Mouse (Mus musculus) T-cell, adult 66 days (primary cell): ENCODE measurements around the gene Nisch. TPM values are rescaled to one million over a fixed set of nuclear protein-coding genes. Genes with fewer than 3 reads are reported as not detected.

Experiments
- total RNA-seq, 2 experiments: library from RNA; stranded (reverse); gene quantifications; 3 replicates in 1 of 2; 4 replicates in 1 of 2; pipeline ENCODE4 v1.2.4; 2023

Nisch gene
- total RNA-seq = 100 to 1,000 TPM; 430 to 445 TPM

DNA sequence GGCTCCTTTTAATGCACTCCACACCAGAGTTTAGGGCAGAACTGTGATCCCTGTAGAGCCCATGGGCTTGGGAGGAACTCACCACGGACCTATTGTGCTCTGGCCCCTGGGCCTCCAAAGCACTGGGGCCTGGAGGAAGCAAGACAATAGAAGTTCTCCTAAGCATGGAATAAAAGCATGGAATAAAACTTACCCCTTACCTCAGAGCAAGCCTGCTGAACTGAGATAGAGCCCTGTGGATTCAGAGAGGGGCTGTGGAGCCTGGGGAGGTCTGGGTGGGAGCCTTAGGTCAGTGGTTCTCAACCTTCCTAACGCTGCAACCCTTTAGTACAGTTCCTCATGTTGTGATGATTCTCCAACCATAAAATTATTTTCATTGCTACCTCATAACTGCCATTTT, at the start of gene Nisch:
Gene Nisch, minus strand, starts transcription at position 101 of the 400 bp plus-strand sequence.

DNA sequence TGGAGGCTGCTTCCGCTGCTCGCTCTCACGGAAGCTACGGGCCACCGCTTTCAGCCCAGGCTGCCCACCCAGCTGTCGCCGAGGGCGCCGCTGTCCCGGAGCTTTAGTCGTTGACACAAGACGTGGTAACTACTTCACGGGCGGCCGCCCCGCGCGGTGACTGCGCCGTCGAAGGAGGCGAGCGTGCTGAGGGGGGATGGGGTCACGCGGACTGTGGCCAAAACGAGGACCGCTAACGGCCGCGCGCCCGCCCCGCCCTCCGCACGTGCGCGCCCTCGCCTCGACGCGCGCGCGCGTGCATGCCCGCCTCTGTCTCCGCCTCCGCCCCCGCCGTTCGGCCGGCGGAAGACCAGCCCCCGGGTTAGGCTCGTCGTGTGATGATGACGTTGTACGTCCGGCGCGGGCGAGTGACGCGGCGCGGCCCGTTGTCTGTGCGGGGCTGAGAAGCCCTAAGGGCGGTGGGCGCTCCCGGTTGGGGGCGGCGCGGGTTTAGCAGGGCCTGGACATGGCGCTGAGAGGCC, 34.4 kb upstream of the Nisch start, which contains the start of the genes Phf7 and Bap1:
Gene Phf7, minus strand, starts transcription at position 234 of the 521 bp plus-strand sequence.
Gene Bap1, plus strand, starts transcription at position 367 of the 521 bp plus-strand sequence.

DNA sequence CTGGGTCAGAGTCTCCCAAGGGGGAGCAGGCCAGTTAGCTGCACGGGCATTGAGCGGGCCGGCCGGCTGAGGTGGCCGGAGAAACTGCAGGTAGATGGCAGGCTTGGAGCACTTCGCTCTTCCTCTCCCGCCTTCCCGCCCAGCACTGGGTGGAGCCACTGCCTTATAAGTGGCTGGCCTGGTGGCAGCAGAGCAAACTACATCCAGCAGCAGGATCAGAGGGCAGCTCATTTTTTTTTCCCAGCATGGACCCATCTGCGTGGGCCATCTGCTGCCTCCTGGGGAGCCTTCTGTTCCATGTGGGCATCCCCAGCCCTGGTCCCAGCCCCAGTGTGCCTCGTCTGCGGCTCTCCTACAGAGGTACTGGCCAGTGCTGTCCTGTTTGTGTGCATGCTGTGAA, 920 bp upstream of the Nisch start, which contains the start of gene Sema3g:
Gene Sema3g, plus strand, starts transcription at position 195 of the 400 bp plus-strand sequence.

DNA sequence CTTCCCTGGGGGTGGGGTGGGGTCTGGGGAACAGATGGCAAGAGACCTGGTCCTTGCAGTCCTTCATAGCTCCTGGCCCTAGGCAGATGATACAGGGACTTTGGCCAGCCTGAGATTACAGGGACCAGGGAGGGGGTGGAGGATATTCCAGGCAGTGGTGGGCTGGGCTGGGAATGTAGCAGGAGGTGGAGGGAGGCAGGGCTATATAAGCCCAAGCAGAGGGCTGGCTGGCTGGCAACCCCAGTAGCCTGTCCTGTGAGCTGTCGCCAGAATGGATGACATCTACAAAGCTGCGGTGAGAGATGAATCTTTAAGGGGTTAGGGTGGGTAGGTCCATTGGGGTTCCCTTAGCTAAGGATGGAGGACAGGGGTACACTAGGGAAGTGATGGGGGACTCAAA, 8.7 kb downstream of the Nisch start, which contains the start of gene Tnnc1:
Gene Tnnc1, plus strand, starts transcription at position 229 of the 400 bp plus-strand sequence.

DNA sequence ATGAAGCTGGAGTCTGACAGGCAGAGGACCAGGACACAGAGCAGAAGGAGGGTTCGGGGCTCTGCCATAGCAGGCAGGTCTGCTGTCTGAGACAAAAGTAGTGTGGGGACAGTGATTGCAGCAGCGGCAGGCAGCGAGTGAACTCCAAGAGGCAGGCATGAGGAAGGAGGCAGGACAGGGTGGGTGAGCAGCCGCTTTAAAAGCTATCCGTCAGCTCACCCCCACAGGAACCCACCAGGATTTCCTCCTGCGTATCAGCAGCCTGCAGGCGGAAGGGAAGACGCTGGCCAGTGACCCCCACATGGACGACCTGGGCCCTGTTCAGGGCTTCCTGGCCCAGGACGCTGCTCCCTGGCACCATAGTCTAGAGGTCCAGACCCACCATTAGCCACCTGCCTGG, 48.3 kb downstream of the Nisch start, which contains the start of gene Stab1:
Gene Stab1, minus strand, starts transcription at position 217 of the 400 bp plus-strand sequence.

DNA sequence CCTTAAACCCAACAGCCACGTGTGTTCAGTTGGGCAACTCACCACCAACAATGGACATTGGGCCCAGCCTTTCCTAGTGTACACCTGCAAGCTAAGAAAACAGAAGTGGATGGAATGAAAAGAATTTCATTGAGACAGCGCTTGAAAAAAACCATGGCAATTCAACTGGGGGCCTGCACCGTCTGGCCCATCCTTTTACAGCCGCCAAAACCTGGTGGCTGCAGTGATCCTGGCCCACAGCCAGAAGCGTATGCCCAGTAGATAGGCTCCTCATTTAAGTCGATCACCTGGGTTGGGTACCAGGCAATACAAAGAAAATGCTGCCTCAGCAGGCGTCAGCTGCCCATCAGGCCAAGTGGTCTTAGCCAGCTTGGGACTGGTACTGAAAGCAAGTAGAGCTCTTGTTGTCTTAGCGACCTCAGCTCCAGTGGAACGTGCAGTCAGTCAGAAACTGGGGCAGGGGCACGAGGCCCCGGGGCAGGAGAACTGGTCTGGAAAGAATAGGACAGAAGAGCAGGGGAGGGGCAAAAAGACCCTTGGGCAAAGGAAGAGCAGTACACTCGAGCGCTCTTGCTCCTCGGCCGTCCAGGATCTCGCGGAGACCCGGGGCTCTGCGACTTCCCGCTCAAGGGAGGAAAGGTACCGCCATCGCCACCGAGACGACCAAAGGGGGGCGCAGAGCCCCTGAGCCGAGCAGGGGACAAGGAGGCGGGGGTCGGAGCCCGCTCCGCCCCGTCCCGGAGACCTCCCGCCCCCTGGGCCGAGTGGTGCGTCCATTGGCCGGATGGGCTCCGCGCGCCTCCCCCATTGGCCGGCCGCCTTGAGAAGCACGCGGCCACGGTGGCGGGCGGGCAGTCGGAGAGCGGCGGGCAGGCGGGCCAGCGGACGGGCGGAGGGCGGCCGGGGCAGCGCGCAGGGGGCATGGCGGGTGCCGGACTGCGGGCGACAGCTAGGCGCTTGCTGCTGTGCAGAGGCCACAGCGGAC, 86.2 kb downstream of the Nisch start, which contains the start of gene Nt5dc2:
Gene Nt5dc2, plus strand, starts transcription at position 818 of the 985 bp plus-strand sequence.

DNA sequence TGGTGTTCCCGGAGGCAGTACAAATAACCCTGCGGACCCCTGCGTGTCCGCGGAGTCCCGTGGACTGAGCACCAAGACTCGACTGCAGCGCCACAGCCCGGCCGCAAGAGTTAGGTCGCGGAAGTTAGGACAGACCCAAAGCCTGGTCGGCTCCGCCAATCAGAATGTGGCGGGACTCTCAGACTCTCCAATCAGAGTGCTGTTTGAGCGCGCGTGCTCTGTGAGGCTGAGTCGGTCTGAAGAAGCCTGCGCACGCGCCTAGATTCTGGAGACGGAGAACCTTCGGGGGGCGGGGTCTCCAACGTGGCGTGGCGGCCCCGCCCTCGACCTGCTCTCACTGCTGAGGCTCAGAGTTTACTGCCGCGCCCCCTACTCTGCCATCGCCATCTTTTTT, 87.9 kb downstream of the Nisch start, which contains the start of gene Smim4:
Gene Smim4, minus strand, starts transcription at position 131 of the 394 bp plus-strand sequence.

Other genes with a start within 250 kb of the Nisch start
- gene Glt8d1, start 215.5 kb downstream of the Nisch start, total RNA-seq = 10 to 100 TPM in 1 of 2 experiments, 1 to 10 TPM in 1; 8.8 to 13.1 TPM
- gene Spcs1, start 215.3 kb downstream of the Nisch start, total RNA-seq = 100 to 1,000 TPM in 1 of 2 experiments, 10 to 100 TPM in 1; 98.0 to 122 TPM
- 10 to 100 TPM; 79.8 to 85.7 TPM for gene Pbrm1, start 197.8 kb downstream of the Nisch start, total RNA-seq
- 100 to 1,000 TPM; 279 to 306 TPM for gene Gnl3, start 197.8 kb downstream of the Nisch start, total RNA-seq
- gene Smim4, start 88.0 kb downstream of the Nisch start, total RNA-seq = 10 to 100 TPM; 49.3 to 61.1 TPM
- 1 to 10 TPM; 1.2 to 2.0 TPM for gene Nt5dc2, start 85.9 kb downstream of the Nisch start, total RNA-seq
- gene Stab1, start 48.3 kb downstream of the Nisch start, total RNA-seq = 1 to 10 TPM in 1 of 2 experiments, under 1 TPM in 1; 0.61 to 2.3 TPM
- gene Tnnc1, start 8.6 kb downstream of the Nisch start, total RNA-seq = not detected
- not detected for gene Sema3g, start 914 bp upstream of the Nisch start, total RNA-seq
- gene Phf7, start 34.4 kb upstream of the Nisch start, total RNA-seq = 10 to 100 TPM; 10.6 to 11.0 TPM
- 100 to 1,000 TPM; 112 to 121 TPM for gene Bap1, start 34.5 kb upstream of the Nisch start, total RNA-seq
- not detected for gene Dnah1, start 107.0 kb upstream of the Nisch start, total RNA-seq
- gene Capn7, start 119.7 kb upstream of the Nisch start, total RNA-seq = 10 to 100 TPM; 47.2 to 50.2 TPM
- gene Sh3bp5, start 219.1 kb upstream of the Nisch start, total RNA-seq = 10 to 100 TPM; 69.8 to 78.7 TPM